Mouse (Mus musculus) thymus, adult 18-20 months (tissue): ENCODE measurements around the gene Prr7.
"Not testable (repeated sequence)": the region's sequence is repeated elsewhere in the genome, so short reads cannot be mapped to it uniquely, and the experiment has no call there.

ENCODE experiments used
- DNase-seq, 2 experiments: peaks; one replicate each; pipeline ENCODE4 v3.0.0; 2022; ENCODE audit warnings: mixed read lengths in 2 of 2

Gene Prr7

DNA sequence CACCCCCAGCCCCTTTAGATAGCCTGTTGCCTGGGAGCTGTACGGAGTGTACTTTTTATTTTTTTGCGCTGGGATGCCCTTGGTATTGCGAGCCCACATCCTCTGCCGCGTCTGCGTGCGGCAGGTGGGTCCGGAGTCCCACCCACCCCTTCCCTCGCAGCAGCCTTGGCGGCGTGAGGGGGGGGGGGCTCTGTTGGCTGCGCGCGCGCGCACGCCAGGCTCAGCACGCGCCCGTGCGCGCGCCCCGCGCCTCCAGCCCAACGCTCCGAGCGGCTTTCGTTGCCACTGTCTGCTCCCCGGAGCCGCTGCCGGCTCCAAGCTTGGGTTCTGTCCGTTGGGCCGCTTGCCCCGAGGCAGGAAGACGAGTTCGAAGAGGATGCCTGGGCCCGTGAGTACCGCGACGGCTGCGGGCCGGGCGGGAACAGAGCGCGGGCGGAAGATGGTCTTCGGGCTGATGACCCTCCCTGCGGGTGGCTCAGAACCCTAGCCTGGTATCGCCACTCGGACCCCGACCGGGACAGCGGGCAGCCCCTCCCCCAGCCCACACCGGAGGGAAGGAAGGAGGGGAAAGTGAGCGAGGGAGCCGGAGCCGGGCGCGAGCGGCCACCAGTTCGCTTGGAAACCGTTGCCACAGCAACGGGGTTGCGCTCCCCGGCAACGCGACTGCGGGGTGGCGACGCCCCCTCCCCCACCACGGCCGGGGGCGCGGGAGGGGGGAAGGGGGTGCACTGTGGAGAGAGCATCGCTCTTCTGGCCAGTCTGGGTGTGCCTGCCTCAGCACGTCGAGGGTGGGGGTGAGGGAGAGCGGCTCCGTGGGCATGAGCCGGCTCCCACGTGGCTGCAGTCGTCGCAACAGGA lies at the start of gene Prr7:
Prr7 (plus strand) TSS at position 241 of the 858 bp plus-strand sequence.
- peak; percentile 54 to 69 for DNase-seq

DNA sequence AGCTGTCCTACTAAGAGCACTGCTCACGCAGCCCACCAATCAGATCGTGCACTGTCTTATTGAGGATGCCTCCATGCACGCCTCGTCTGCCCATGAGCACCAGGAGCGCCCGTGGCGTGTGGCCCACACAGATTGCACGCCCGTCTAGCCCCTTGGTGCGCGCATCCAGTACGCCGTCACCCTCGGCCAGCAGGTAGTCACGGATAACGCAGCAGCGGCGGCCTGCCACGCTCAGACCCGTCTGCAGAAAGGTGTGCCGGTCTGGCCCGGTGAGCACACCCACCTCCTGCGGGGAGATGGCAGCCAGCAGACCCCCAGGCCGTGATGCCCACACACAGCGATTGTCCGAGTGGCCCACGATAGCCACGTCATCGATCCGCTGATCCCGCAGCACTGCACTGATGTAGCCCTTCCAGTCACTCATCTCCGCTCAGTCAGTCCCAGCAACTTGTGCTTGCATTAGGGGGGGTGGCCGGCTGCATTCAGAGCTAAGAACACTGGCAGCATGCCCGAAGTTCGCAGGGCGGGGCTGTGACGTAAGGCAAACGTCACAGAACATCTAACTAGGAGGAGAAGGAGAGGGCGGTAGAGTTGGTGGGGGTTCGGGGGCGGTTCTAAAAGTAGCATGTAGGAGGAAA lies 49.2 kb upstream of the Prr7 start, which contains the start of gene Pfn3:
Pfn3 (minus strand) TSS at position 490 of the 638 bp plus-strand sequence.
- no peak for DNase-seq

DNA sequence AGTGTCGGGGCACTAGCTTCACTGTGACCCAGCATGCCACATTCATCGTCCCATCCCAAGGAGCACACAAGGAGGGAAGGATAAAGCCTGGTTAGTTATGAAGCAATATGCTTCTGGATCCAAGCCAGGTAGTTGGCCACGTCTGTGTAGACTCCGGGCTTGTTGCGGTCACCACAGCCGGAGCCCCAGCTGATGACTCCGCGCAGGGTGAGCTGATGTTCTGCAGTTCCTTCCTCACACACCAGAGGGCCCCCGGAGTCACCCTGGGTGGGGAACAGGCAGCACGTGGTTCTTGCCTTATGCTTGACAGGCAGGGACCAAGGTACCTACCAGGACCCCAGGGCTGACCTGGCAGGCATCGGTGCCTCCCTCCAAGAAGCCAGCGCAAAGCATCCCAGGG lies 46.1 kb upstream of the Prr7 start:
- DNase-seq, result peak; percentile 76 to 82

DNA sequence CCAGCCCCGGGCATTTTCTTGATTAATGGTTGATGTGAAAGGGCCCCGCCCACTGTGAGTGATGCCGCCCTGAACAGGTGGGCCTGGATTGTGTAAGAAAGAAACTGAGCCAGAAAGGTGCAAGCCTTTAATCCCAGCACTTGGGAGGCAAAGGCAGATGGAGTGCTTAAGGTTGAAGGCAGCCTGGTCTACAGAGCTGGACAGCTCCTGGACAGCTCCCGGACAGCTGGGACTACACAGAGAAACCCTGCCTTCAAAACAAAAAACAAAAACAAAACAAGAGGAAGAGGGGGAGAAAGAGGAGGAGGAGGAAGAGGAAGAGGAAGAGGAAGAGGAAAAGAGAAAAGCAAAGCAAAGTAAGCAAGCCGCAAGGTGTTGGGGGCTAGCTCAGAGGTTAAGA lies 44.9 kb upstream of the Prr7 start:
- no peak for DNase-seq

DNA sequence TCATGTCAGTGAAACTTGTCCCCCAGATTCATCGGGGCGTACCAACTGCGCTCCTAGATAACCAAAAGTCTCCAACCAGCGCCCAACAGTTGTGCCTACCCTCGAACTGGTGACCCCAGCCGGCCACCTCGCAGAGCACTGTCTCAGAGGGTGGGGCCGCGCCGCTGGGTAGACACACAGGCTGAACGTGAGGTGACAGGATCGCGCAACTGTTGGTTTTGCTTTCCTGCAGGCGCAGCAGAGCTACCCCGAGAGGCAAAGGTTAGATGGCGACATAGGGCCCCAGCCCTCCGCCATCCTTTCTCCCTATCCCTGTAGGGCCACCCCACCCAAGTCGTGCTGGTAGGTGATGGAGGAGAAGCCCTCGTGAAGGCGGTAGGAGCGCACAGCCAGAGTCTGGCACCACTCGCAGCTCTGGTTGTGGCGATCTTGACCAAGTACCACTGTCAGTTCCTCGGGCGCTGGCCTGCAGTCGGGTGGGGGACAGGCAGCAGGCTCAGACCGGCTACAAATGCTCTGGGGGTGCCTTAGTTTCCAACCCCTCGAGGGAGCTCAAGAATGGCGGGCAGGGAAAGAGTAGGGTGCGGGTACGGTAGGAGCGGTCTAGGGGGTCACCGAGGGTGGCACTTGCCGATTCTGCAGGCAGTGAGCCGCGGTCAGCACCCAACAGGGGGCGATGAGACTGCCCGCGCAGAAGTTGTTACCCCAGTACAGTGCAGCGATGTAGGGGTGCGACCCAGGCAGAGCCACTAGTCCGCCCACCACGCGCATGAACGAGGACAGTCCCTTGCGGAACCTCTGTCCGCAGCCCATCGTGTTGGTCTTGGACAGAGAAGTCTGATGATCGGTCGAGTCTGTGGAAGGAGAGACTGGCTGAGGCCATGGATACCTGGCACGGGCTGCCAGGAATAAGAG lies 43.8 kb upstream of the Prr7 start:
- DNase-seq, result peak in 1 of 2 experiments; percentile 31

DNA sequence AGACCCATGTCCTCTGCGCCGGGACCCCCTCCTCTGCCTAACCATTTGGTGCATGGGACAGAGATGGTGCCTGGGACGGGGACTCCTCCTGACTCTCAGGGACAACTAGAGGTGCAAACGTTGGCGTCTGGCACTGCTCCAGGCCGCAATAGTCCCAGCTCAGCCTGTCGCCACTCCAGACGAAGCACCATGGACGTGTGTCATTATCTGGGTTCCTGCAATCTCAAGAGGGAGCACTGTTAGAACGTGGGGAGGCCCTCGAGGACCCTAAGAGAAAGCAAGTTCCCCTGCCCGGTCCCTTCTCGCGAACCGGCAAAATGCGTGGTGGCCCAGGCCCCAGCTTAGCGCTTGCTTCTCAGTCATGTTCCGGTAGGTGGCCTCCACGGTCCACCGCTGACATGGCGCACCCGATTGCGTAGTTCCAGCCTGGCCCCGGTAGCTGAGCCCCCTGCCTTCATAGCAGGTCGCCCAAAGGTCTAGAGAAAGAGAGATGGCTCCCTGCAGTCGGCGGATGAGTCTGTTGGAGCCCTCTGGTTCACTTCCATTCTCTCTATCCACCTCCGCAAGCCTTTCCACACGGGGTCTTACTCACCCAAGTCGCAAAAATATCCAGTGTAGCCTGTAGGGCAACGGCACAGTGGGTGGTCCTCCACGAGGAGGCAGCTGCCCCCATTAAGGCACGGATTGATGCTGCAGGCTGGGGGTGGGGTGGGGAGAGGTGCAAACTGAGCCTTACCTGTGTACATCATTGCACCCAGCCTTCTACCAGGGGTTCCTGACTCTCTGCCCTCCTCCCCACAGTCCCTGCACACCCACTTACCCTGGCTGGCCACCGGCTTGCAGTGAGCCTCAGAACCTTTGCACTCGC lies 42.9 kb upstream of the Prr7 start:
- peak; percentile 71 to 75 for DNase-seq

DNA sequence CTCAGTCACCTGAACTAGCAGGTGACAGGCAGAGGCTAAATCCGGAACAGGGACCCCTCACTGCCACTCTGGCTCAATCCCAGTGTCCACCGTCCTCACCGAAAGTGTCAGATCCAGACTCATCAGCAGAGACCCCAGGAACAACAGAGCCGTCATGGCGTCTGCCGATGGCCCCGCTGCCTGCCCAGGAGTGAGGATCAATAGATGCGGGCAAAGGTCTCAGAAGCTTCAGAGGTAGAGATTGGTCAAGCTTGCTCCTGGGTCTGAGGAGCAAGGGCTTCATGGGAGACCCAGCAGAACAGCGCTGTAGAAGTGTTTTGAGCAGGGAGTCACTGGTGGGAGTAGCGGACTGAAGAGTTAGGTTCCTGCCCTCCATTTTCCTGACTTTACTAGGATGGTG lies 37.5 kb upstream of the Prr7 start, which contains the start of gene F12:
F12 (minus strand) TSS at position 181 of the 400 bp plus-strand sequence.
- DNase-seq, result no peak

DNA sequence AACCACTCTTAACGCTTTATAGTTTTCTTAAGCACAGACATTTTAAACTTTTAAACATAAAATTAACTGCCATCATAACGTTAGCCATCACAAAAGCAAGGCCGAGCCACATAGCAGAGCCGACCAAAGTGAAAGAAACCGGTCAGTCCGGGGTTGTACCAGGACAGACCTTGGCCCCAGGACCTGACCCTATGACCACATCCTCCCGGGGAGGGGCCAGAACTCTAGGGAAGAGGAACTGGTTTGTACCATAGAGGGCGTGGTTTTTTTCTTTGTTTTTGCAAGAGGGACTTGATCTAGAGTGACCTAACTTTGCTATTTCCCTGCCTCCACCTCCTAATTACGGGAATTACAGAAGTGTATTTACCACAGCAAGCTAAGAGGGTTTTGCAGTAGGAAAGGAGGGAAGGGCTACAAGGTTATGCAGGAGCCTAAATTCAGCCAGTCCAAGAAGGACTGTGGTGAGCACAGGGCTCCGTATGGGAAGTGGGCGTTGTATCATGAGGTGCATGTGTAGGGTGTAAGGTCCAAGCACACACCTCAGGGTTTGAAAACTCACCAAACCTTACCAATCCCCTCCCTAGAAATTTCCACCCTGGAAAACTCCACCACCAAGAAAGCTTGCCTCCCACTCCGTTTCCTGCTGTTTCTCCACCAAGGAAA lies 34.7 kb upstream of the Prr7 start:
- peak in 1 of 2 experiments; percentile 38 for DNase-seq

DNA sequence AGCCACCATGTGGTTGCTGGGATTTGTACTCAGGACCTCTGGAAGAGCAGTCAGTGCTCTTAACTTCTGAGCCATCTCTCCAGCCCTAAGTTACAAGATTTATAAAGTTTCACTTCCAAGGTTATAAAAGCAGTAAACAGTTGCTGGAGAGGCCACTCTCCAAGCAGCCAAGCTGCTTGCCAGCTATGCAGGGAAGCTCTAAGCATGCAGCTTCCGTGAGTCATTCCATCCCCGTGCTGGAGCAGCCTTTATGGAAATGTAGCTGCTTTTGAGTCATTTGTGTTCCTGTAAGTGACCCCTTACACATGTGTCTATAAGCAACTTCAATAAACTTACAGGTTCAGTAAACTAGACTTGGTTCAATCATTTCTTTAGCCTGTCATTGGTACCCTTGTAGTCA lies 33.5 kb upstream of the Prr7 start:
- DNase-seq, result no peak

DNA sequence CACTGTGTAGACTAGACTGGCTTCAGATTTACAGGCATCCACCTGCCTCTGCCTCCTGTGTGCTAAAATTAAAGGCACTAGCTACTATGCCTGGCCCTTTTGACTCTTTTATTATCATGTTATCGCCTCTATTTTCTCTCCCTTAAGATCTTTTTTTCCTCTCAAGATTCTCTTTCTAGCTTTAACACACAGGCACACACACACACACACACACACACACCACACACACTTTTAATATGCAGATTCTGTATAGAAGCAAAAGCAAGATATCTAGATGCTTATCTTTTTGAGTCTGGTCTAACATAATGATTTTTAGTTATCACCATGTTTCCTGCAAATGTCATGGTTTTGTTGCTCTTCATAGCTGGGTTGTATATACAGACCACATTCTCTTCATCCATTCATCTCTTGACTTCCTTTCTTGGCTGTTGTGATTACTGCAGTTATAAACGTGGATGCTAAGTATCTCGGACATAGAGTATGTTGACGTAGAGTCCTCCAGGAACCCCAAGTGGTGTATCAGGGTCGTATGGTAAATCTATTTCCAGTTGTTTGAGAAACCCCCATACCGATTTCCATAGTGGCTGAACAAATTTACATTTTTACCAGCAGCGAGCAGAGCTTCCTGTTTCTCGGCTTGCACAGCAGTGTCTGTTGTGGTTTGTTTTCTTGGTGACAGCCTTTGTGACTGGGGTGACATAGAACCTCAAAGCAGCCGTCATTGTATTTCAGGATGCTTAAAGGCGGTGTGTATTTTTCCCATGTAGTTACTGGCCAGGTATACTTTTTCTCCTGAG lies 32.0 kb upstream of the Prr7 start:
- peak in 1 of 2 experiments; percentile 78 for DNase-seq

DNA sequence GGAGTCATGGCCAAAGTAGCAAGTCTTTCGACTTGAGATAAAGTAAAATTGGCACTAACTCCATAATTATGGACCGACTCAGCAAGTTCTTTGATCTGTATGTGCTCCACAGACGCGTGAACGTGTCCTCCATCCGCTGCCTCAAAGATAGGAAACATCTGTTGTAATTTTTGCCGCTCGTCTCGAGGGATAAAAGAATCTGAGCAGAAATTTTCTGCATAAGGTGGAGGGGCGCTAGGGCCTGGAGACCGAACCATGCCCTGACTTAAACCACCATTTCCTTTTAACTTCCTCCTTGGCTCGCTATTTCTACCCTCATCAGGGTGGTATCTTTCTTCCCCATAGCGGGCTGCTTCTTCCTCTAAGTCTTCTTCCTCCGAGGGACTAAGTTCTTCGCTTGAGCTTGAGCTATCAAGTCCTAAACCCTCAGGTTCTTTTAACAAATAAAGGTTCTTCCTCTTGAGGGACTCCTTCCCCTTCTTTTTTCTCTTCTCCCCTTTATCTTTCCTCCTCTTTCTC lies 26.9 kb upstream of the Prr7 start:
- DNase-seq, result not testable (repeated sequence)

DNA sequence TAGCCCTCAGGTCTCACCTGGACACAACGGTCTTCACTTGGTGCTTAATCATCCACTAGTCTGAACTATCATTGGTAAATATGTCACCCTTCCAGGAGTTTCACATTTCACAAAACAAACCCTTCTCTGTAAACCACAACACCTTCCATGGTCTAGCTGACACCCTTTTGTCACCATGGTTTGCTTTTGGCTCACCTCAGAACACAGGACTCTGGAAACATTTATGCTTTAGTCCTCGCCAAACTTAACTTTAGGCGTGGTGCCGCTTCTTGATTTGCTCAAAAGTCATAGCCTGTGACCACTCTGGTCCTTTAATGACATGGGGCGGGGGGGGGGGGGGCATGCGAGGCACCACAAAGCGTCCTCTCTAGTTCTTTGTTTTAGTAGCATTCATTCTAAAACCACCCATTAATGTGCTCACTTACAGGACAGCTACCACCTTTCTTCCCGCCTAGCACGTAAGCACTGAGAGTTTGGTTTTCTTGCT lies 20.2 kb upstream of the Prr7 start:
- no peak for DNase-seq

DNA sequence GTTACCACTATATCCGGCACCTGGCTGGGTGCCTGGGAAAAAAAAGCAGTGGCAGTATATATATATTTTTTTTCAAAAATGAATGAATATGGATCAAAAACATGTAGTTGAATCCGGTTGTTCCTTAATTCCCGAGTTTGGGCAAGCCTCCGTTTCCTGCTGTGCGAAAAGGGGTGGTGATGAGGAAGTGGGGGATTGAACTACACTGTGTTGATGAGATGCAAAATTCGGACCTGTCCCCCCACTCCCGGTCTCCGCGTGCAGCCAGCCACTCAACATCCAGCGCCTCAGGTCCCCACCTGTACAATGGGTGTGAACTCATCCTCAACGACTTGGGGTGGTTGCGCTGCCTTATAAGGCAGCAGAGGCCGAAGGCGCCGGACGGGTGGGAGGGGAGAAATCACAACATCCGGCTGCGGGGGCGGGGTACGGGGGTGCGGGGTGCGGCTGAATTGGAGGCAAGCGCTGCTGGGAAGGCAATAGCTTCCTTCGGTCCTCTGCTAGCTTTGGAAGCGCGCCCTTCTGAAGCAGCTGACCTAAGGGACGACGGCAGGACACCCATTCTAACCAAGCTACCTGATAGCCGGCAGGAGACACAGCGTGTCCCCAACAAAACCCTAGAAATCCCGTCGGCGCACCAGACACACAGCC lies 19.7 kb upstream of the Prr7 start:
- peak; percentile 71 to 86 for DNase-seq

DNA sequence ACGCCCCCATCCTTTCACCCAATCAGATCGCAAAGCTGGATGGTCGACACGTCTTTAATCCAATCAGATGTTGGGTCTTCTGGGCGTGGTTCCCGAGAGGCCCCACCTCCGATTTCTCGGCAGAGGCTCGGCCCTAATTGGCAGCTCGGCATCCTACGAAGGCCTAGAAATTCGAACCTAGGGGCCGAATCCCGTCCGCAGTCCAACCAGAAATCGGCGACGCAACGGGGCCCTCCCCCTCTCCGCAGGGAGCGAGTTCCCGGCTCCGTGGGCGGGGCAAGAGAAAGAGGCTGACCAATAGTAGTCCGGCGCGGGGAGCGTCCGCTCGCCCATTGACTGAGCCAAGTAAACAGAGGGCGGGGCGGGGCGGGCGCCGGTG lies 19.1 kb upstream of the Prr7 start, which contains the start of gene Grk6:
Grk6 (plus strand) TSS at position 136 of the 379 bp plus-strand sequence.
- peak; percentile 99 to 100 for DNase-seq

DNA sequence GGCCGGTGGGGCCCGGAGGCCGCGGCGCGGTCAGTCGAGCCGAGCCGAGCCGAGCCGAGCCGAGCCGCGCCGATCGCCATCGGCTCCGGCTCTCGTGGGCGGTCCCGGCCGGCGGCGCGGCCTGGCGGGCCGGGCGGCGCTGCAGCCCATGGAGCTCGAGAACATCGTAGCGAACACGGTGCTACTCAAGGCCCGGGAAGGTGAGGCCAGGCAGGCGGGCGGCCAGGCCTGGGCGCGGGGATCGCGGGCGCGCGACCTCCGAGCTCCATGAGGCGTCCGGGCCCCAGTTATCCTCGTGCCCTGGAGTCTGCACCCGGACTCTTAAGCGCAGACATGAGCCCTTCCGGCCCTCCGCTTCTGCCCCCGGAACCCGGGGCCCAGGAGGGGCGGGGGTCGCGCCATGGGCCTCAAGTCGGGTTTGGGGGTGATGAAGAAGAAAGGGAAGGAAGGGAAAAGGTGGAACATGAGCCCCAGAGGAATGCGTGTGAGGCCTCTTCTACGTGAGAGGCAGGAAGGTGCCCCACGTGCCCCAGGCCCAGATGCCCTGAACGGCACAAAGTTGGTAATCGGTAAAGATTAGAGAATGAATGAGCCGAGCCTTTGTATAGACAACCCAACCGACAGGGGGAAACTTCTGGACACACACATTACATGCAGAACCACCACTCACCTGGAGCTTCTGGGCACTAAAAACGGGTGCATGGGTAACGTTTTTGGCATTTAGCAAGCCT lies 18.5 kb upstream of the Prr7 start:
- peak in 1 of 2 experiments; percentile 56 for DNase-seq

DNA sequence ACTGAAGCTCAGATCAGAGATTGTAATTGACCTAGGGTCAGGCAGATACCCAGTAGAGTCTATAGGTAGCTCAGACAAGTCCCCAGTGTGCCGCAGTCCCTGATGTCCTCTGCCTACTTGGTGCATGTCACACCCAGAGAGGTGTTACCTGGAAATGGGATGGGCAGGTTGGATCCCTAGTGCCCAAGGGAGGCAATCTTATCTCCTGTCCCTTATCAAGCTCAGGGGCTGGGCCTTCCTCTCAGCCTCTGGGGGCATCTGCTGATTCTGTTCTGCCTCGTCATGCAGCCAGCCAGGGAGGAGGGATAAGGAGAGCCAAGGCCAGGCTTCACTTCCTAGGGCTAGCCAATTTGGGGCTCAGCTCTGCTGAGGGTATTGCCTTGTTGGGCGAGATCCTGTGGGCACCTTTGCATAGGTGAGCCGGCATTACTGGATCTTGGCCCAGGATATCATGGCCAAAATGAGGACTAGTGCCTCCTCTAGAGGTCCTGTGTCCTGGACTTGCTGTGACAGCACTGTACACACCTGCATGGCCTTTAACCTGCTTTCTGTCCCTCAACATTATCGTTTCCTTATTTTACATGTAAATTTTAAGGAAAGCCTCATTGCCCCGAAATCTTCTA lies 17.5 kb upstream of the Prr7 start:
- DNase-seq, result peak in 1 of 2 experiments; percentile 30

DNA sequence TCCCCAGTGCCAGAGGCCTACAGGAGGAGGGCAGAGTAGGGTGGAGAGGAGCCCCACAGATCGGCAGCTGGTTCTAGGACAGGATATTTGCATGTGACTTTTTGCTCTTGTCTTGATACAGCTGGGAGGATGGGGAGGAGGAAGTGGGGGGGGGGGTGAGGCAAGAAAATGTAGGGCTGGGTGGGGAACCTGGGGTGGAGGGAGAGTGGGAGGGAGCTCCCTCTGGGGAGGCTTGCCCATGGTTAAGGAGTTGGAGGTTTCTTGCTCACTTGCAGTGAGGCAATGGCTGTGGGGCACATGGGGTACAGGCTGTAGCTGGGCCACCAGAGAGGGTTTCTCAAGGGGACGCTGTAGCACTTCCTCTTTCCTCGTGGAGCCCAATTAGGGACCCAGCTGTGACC lies 16.5 kb upstream of the Prr7 start:
- DNase-seq, result peak; percentile 61 to 78

DNA sequence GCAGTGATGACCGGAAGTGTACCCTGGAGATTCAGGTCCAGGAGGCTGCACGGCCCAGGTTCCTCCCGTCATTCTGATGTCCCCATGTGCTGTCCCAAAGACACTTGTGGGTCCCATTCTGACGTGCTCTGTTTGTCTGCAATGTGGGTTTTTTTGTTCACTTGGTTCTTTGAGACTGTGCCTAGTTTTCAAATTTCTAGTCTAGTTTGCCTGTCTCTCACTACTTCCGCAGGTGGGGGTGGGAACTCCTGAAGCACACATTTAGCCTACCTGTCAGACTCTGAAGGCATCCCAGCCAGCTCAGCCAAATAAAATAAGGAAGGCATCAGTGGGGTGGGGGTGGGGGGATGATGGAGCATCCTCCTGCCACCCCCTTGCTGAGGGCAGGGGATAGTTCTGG lies 15.9 kb upstream of the Prr7 start:
- no peak for DNase-seq
